Mouse (Mus musculus): ENCODE results near the gene Cenpw.

Gene Cenpw

DNA sequence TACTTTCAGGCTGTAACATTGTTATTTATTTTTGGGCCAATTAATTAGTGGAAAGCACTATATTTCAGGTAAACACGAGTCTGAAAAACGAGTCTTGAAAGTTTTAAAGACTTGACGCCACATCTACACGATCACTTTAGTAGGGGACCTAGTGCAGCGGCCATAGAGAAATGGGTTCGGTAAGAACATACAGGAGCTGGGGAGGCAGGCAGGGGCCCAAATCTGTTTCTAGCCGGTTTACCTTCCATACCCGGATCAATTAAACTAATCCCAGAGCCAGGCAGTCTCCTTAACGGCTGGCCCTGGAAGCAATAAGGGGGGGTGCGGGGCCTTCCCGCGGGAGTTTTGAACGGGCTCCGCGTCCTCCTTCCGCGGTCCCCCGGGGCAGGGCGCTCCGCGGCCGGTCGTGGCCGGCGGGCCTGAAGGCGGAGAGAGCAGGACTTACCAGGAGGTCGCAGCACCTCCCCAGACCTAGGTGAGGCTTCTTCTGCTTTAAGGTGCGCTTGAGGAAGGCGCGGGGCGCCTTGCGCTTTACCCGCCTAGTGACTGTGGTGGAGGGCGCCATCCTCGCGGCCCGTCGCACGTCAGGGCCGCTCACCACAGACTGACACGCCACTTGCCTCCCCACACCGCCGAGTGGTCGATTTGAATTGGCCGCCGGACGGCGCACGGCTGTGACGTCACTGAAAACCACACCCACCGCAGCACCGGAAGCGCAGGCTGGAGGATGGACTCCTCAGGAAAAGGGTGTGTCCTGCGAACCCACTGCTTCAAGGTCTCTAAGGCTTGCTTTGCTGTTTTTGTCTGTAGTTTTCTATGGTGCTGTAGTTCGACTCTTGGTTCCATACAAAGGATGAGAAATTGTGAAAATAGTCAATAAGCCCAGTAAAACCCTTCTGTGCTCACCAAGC lies at the start of gene Cenpw:
Gene Cenpw (minus strand): TSS at position 645 of the 911 bp plus-strand sequence.
- DNase-seq = peak; percentile 48

GRCm38 (mm10) chr10:30249654-30250053 lies 49.3 kb upstream of the Cenpw start:
- no peak for DNase-seq

DNA sequence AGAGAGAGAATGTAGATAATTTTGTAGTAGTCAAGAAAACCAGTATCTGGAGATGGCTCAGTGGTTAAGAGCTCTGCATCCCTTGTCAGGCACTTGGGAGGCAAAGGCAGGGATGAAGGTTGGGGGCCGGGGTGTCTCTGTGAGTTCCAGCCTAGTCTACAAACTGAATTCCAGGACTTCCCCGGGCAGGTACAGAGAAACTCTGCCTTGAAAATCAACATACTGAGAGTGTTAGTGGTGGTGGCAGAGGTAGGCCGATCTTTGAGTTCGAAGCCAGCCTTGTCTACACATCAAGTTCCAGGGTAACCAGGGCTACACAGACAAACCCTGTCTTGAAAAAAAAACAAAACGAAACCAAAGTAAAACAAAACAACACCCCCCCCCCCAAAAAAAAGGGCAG lies 859 bp downstream of the Cenpw start:
- DNase-seq = peak; percentile 1

- no peak for DNase-seq
These were observed 32.7 kb downstream of the Cenpw start for GRCm38 (mm10) chr10:30167700-30168099.
